Mouse (Mus musculus): ENCODE data around the gene Rerg. TPM values are rescaled to one million over a fixed set of nuclear protein-coding genes. Genes with fewer than 3 reads are reported as not detected.

The Rerg gene
- 3.7 and 4.3 TPM in 2 replicates for polyA plus RNA-seq (2012; rRNA removed)

DNA sequence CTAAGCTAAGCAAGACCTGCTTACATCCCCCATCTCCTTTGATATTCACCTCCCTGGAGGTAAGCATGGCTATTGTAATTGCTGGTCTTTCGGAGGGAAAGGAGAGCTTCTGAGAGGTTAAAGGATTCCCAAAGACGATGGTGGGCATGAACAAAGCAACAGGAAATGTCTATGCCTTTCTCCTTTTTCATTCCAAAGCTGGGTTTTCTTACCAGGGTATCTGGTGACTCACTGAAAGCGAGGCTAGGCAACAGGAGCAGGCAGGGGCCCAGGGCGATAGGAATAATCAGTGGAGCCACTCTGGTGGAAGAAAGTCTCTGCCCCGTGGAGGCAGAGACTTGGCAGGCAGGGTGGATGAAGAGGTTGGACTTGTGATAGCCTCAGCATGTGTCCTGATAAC is at the start of gene Rerg:
Rerg (minus strand) TSS at position 272 of the 400 bp plus-strand sequence.
- peak; percentile 27 for DNase-seq (ENCODE audit: low read depth)
- TF ChIP-seq CTCF (IDR thresholded peaks at IDR 0.05; ENCODE audit: borderline replicate concordance, extremely low read depth, insufficient read depth, insufficient read length): no peak
- no peak for TF ChIP-seq POLR2A (IDR thresholded peaks at IDR 0.05; ENCODE audit: borderline replicate concordance, extremely low read depth, insufficient read depth, insufficient read length, poor library complexity, severe bottlenecking)

- TF ChIP-seq CTCF (IDR thresholded peaks at IDR 0.05; ENCODE audit: borderline replicate concordance, extremely low read depth, insufficient read depth, insufficient read length): no peak
- no peak for TF ChIP-seq POLR2A (IDR thresholded peaks at IDR 0.05; ENCODE audit: borderline replicate concordance, extremely low read depth, insufficient read depth, insufficient read length, poor library complexity, severe bottlenecking)
- DNase-seq (ENCODE audit: low read depth): peak; percentile 18
Observed at GRCm38 (mm10) chr6:137217841-137218463, 47.7 kb upstream of the Rerg start.

DNA sequence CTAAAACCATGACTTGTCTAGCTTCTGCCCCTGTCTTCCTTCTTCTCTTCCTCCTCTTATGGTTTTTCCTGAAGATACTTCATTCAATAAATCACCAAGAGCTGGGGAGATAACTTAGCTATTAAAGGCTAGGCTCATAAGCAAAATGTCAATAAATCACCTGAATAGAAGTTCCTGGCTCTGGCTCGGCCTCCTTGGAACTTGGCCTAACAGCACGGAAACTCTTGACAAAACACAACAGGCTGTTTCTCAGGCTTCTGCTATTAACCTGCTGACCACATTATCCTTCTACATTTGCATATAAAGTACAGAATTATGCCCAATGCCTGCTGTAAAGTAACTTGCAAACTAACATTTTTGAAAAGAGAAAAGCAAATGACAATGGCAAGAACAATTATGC is 41.1 kb upstream of the Rerg start:
- TF ChIP-seq POLR2A (IDR thresholded peaks at IDR 0.05; ENCODE audit: borderline replicate concordance, extremely low read depth, insufficient read depth, insufficient read length, poor library complexity, severe bottlenecking) (no peak), CTCF (IDR thresholded peaks at IDR 0.05; ENCODE audit: borderline replicate concordance, extremely low read depth, insufficient read depth, insufficient read length) (no peak)
- DNase-seq (ENCODE audit: low read depth): no peak

- no peak for DNase-seq (ENCODE audit: low read depth)
- TF ChIP-seq POLR2A (IDR thresholded peaks at IDR 0.05; ENCODE audit: borderline replicate concordance, extremely low read depth, insufficient read depth, insufficient read length, poor library complexity, severe bottlenecking) (no peak), CTCF (IDR thresholded peaks at IDR 0.05; ENCODE audit: borderline replicate concordance, extremely low read depth, insufficient read depth, insufficient read length) (no peak)
Observed at GRCm38 (mm10) chr6:137210991-137211390, 40.7 kb upstream of the Rerg start.

DNA sequence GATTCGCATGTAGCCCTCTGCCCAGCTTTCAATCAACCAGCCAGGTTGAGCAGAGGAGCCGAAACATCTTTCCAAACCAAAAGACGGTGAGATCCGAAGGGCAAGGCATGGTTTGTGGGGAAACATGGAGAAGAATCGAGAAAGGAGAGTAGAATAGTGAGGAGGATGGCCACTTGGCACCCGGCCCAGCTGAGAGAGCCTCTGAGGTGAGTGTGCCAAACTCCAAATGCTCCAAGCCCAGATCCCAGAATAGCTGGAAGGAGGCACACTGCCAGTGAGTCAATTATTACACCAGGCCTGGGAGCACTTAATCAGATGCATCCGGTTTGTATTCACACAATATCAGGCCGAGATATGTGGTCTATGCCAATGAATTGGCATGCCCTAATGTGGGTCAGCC is 39.7 kb upstream of the Rerg start:
- TF ChIP-seq CTCF (IDR thresholded peaks at IDR 0.05; ENCODE audit: borderline replicate concordance, extremely low read depth, insufficient read depth, insufficient read length): no peak
- no peak for TF ChIP-seq POLR2A (IDR thresholded peaks at IDR 0.05; ENCODE audit: borderline replicate concordance, extremely low read depth, insufficient read depth, insufficient read length, poor library complexity, severe bottlenecking)
- DNase-seq (ENCODE audit: low read depth): peak; percentile 80

DNA sequence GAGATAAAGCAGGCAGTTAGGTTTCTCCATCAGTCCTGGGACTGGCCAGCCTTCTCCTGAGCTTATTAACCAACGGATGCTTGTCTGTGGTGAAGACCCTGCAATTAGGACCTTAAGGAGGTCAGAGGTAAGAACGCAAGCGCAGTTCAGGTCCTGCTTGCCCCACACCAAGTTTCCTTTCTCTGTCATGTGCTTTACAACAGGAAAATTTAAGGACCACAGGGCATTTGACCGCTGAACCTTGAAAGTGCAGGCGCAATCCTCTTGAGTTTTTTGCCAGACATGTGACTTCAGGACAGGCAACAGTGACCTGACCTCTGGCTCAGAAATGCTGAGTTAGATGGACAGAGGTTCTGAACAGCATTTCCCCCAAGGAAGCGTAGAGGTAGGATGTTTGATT is 36.8 kb upstream of the Rerg start:
- DNase-seq (ENCODE audit: low read depth): no peak
- TF ChIP-seq CTCF (IDR thresholded peaks at IDR 0.05; ENCODE audit: borderline replicate concordance, extremely low read depth, insufficient read depth, insufficient read length) (no peak), POLR2A (IDR thresholded peaks at IDR 0.05; ENCODE audit: borderline replicate concordance, extremely low read depth, insufficient read depth, insufficient read length, poor library complexity, severe bottlenecking) (no peak)

DNA sequence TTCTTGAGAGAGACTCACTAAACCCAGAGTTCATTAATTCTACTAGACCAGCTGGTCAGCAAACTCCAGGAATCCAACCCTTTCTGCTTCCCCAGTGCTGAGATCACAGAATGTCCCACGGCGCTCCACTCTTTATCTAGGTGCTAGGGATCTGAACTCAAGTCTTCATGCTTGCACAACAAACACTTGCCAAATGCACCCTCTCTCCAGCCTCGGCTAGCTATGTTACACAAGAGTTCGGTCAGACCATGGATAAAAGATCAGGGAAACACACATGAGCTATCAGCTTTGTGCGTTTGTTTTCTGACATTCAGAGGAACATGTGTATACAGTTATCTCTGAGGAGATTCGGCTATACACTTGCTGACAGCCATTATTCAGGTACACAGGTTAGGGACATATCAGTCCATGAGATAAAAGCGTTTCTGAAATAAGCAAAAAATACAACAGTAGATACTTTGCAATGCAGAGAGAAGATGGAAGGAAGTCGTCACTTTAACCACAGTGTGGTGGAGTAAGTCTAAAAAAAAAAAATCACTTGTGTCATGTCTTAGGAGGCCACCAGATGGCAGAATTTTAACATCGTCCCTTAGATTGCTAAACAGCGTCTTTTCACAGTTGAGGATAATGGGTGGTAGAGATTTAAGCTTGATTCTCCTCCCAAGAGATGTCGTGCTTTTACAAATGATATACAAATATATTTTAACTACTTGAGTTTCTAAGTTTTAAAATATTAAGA is 35.5 kb upstream of the Rerg start:
- peak; percentile 84 for DNase-seq (ENCODE audit: low read depth)
- TF ChIP-seq CTCF (IDR thresholded peaks at IDR 0.05; ENCODE audit: borderline replicate concordance, extremely low read depth, insufficient read depth, insufficient read length) (peak; percentile 39; the same call in 1 of the 2 replicates), POLR2A (IDR thresholded peaks at IDR 0.05; ENCODE audit: borderline replicate concordance, extremely low read depth, insufficient read depth, insufficient read length, poor library complexity, severe bottlenecking) (no peak)

GRCm38 (mm10) chr6:137202661-137203060 is 32.4 kb upstream of the Rerg start:
- TF ChIP-seq CTCF (IDR thresholded peaks at IDR 0.05; ENCODE audit: borderline replicate concordance, extremely low read depth, insufficient read depth, insufficient read length) (no peak), POLR2A (IDR thresholded peaks at IDR 0.05; ENCODE audit: borderline replicate concordance, extremely low read depth, insufficient read depth, insufficient read length, poor library complexity, severe bottlenecking) (no peak)
- no peak for DNase-seq (ENCODE audit: low read depth)

DNA sequence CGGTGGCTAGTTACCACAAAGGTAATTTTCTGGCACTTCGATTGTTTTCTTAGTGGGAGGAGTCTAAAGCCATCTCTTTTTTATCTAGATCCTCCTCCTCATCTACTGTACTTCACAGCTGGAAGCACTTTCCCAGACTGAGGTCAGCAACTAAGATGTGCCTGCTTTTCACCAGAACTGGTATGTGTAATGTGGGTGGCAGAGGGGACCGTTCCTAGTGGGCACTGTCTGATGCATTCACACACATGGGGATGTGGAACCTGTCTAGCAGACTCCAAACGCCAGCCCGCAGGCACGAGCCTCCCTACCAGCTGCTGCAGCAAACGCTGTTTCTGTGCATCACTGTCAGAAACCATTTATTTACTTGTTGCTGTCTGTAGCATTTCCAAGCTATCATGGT is 31.3 kb upstream of the Rerg start:
- TF ChIP-seq POLR2A (IDR thresholded peaks at IDR 0.05; ENCODE audit: borderline replicate concordance, extremely low read depth, insufficient read depth, insufficient read length, poor library complexity, severe bottlenecking): no peak
- no peak for TF ChIP-seq CTCF (IDR thresholded peaks at IDR 0.05; ENCODE audit: borderline replicate concordance, extremely low read depth, insufficient read depth, insufficient read length)
- no peak for DNase-seq (ENCODE audit: low read depth)

- DNase-seq (ENCODE audit: low read depth): no peak
- no peak for TF ChIP-seq CTCF (IDR thresholded peaks at IDR 0.05; ENCODE audit: borderline replicate concordance, extremely low read depth, insufficient read depth, insufficient read length)
- no peak for TF ChIP-seq POLR2A (IDR thresholded peaks at IDR 0.05; ENCODE audit: borderline replicate concordance, extremely low read depth, insufficient read depth, insufficient read length, poor library complexity, severe bottlenecking)
Observed at GRCm38 (mm10) chr6:137201166-137201565, 30.9 kb upstream of the Rerg start.

- peak; percentile 84 for DNase-seq (ENCODE audit: low read depth)
- TF ChIP-seq POLR2A (IDR thresholded peaks at IDR 0.05; ENCODE audit: borderline replicate concordance, extremely low read depth, insufficient read depth, insufficient read length, poor library complexity, severe bottlenecking) (no peak), CTCF (IDR thresholded peaks at IDR 0.05; ENCODE audit: borderline replicate concordance, extremely low read depth, insufficient read depth, insufficient read length) (peak; percentile 78)
Observed at GRCm38 (mm10) chr6:137192063-137192462, 21.8 kb upstream of the Rerg start.

DNA sequence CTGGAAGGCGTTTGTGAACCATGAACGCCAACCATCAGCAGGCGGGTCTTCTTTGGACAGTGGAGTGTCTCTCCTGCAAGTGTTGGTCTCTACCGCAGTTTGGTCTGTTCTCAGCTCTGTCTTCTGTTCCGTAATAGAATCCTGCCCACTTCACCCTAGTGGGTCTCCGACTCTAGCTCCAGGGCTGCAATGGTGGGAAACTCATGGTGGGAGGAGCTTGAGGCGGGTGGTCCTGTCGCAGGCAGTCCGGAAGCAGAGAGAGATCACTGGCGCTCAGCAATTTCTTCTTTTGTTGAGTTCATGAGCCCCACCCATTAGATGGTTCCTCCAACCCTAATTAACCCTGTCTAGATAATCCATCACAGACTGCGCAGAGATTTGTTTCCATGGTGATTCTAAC is 20.7 kb upstream of the Rerg start:
- TF ChIP-seq POLR2A (IDR thresholded peaks at IDR 0.05; ENCODE audit: borderline replicate concordance, extremely low read depth, insufficient read depth, insufficient read length, poor library complexity, severe bottlenecking) (no peak), CTCF (IDR thresholded peaks at IDR 0.05; ENCODE audit: borderline replicate concordance, extremely low read depth, insufficient read depth, insufficient read length) (no peak)
- DNase-seq (ENCODE audit: low read depth): no peak
